Mouse (Mus musculus): ENCODE results near the gene Wwp2. TPM values are rescaled to one million over a fixed set of nuclear protein-coding genes. Genes with fewer than 3 reads are reported as not detected.

The Wwp2 gene
- polyA plus RNA-seq, 1 experiment from 2014 or later = 66.0 TPM

- H3K9ac ChIP-seq (replicated peaks; ENCODE audit: low read length) = no peak overlapping the region
- WGBS = 80% methylated on average over 3 of the region's 3 CpGs
- DNase-seq (ENCODE audit: low spot score) = no peak
Measured at GRCm38 (mm10) chr8:107542151-107542550, 106.0 kb downstream of the Wwp2 start.

GRCm38 (mm10) chr8:107543714-107544113 is 107.5 kb downstream of the Wwp2 start:
- DNase-seq (ENCODE audit: low spot score) (no peak), ATAC-seq (replicated peaks; ENCODE audit: insufficient number of reproducible peaks, low FRiP score, low TSS enrichment, low read depth) (no peak)
- Histone ChIP-seq H3K27me3 (ENCODE audit: control insufficient read depth, insufficient read depth, low read length) (no peaks in the 10 kb centered on the region), H3K9ac (replicated peaks; ENCODE audit: low read length) (no peak overlapping the region), H3K4me3 (ENCODE audit: low read depth, low read length) (no peak overlapping the region), H3K36me3 (replicated peaks; ENCODE audit: control insufficient read depth, insufficient read depth, low read depth, low read length) (no peaks in the 10 kb centered on the region), H3K27ac (replicated peaks; ENCODE audit: low read depth, low read length) (peak overlapping the region; percentile 89), H3K4me1 (ENCODE audit: control insufficient read depth, insufficient read depth, low read length) (no peaks in the 10 kb centered on the region; the same call in 1 of the 2 replicates), H3K9me3 (replicated peaks; ENCODE audit: control insufficient read depth, low read length) (no peaks in the 10 kb centered on the region), H3K4me2 (ENCODE audit: low read depth, low read length) (no peak overlapping the region)
- WGBS = 90% methylated on average over 10 of the region's 11 CpGs

More at GRCm38 (mm10) chr8:107542151-107542550, 106.0 kb downstream of the Wwp2 start:
- H3K4me2 ChIP-seq (ENCODE audit: low read depth, low read length) = no peak overlapping the region
- H3K27me3 ChIP-seq (ENCODE audit: control insufficient read depth, insufficient read depth, low read length) = no peaks in the 10 kb centered on the region
- no peak overlapping the region for H3K4me3 ChIP-seq (ENCODE audit: low read depth, low read length)
- no peak overlapping the region for H3K27ac ChIP-seq (replicated peaks; ENCODE audit: low read depth, low read length)
- no peaks in the 10 kb centered on the region for H3K36me3 ChIP-seq (replicated peaks; ENCODE audit: control insufficient read depth, insufficient read depth, low read depth, low read length)
- H3K4me1 ChIP-seq (ENCODE audit: control insufficient read depth, insufficient read depth, low read length) = no peaks in the 10 kb centered on the region; the same call in 1 of the 2 replicates
- ATAC-seq (replicated peaks; ENCODE audit: insufficient number of reproducible peaks, low FRiP score, low TSS enrichment, low read depth) = no peak
- no peaks in the 10 kb centered on the region for H3K9me3 ChIP-seq (replicated peaks; ENCODE audit: control insufficient read depth, low read length)

- DNase-seq (ENCODE audit: low spot score) (no peak), ATAC-seq (replicated peaks; ENCODE audit: insufficient number of reproducible peaks, low FRiP score, low TSS enrichment, low read depth) (peak; percentile 60; the same call in 1 of the 2 replicates)
- H3K27ac ChIP-seq (replicated peaks; ENCODE audit: low read depth, low read length) = peak overlapping the region; percentile 89
- H3K27me3 ChIP-seq (ENCODE audit: control insufficient read depth, insufficient read depth, low read length) = no peaks in the 10 kb centered on the region
- peak overlapping the region; percentile 50; the same call in 1 of the 2 replicates for H3K9ac ChIP-seq (replicated peaks; ENCODE audit: low read length)
- no peak overlapping the region for H3K4me2 ChIP-seq (ENCODE audit: low read depth, low read length)
- H3K9me3 ChIP-seq (replicated peaks; ENCODE audit: control insufficient read depth, low read length) = no peaks in the 10 kb centered on the region
- H3K4me3 ChIP-seq (ENCODE audit: low read depth, low read length) = no peak overlapping the region
- 39% methylated on average over 8 of the region's 8 CpGs for WGBS
- H3K4me1 ChIP-seq (ENCODE audit: control insufficient read depth, insufficient read depth, low read length) = no peaks in the 10 kb centered on the region; the same call in 1 of the 2 replicates
- H3K36me3 ChIP-seq (replicated peaks; ENCODE audit: control insufficient read depth, insufficient read depth, low read depth, low read length) = no peaks in the 10 kb centered on the region
Measured at GRCm38 (mm10) chr8:107544211-107544610, 108.0 kb downstream of the Wwp2 start.

- H3K4me2 ChIP-seq (ENCODE audit: low read depth, low read length) = peak overlapping the region; percentile 8
- H3K9ac ChIP-seq (replicated peaks; ENCODE audit: low read length) = peak overlapping the region; percentile 50
- WGBS = 17% methylated on average over 10 of the region's 10 CpGs
- peak; percentile 79 for DNase-seq (ENCODE audit: low spot score)
- H3K4me3 ChIP-seq (ENCODE audit: low read depth, low read length) = no peak overlapping the region
- H3K27ac ChIP-seq (replicated peaks; ENCODE audit: low read depth, low read length) = peak overlapping the region; percentile 89
- H3K9me3 ChIP-seq (replicated peaks; ENCODE audit: control insufficient read depth, low read length) = no peaks in the 10 kb centered on the region
- H3K27me3 ChIP-seq (ENCODE audit: control insufficient read depth, insufficient read depth, low read length) = no peaks in the 10 kb centered on the region
- H3K36me3 ChIP-seq (replicated peaks; ENCODE audit: control insufficient read depth, insufficient read depth, low read depth, low read length) = no peaks in the 10 kb centered on the region; the same call in 1 of the 2 replicates
- H3K4me1 ChIP-seq (ENCODE audit: control insufficient read depth, insufficient read depth, low read length) = no peaks in the 10 kb centered on the region; the same call in 1 of the 2 replicates
- peak; percentile 84 for ATAC-seq (replicated peaks; ENCODE audit: insufficient number of reproducible peaks, low FRiP score, low TSS enrichment, low read depth)
Measured at GRCm38 (mm10) chr8:107544651-107545174, 108.5 kb downstream of the Wwp2 start.

- H3K9me3 ChIP-seq (replicated peaks; ENCODE audit: control insufficient read depth, low read length) = no peaks in the 10 kb centered on the region
- peak overlapping the region; percentile 40 for H3K4me2 ChIP-seq (ENCODE audit: low read depth, low read length)
- no peaks in the 10 kb centered on the region for H3K27me3 ChIP-seq (ENCODE audit: control insufficient read depth, insufficient read depth, low read length)
- no peaks in the 10 kb centered on the region; the same call in 1 of the 2 replicates for H3K36me3 ChIP-seq (replicated peaks; ENCODE audit: control insufficient read depth, insufficient read depth, low read depth, low read length)
- ATAC-seq (replicated peaks; ENCODE audit: insufficient number of reproducible peaks, low FRiP score, low TSS enrichment, low read depth) (no peak), DNase-seq (ENCODE audit: low spot score) (no peak)
- 86% methylated on average over 11 of the region's 11 CpGs for WGBS
- peak overlapping the region; percentile 89 for H3K27ac ChIP-seq (replicated peaks; ENCODE audit: low read depth, low read length)
- H3K9ac ChIP-seq (replicated peaks; ENCODE audit: low read length) = peak overlapping the region; percentile 45
- peak overlapping the region; percentile 21 for H3K4me3 ChIP-seq (ENCODE audit: low read depth, low read length)
- no peaks in the 10 kb centered on the region; the same call in 1 of the 2 replicates for H3K4me1 ChIP-seq (ENCODE audit: control insufficient read depth, insufficient read depth, low read length)
Measured at GRCm38 (mm10) chr8:107545621-107546152, 109.5 kb downstream of the Wwp2 start.

- DNase-seq (ENCODE audit: low spot score) (no peak), ATAC-seq (replicated peaks; ENCODE audit: insufficient number of reproducible peaks, low FRiP score, low TSS enrichment, low read depth) (no peak)
- no peaks in the 10 kb centered on the region for H3K9me3 ChIP-seq (replicated peaks; ENCODE audit: control insufficient read depth, low read length)
- no peak overlapping the region for H3K9ac ChIP-seq (replicated peaks; ENCODE audit: low read length)
- peak overlapping the region; percentile 20 for H3K4me2 ChIP-seq (ENCODE audit: low read depth, low read length)
- H3K4me3 ChIP-seq (ENCODE audit: low read depth, low read length) = peak overlapping the region; percentile 21; the same call in 1 of the 2 replicates
- H3K27ac ChIP-seq (replicated peaks; ENCODE audit: low read depth, low read length) = no peak overlapping the region
- H3K27me3 ChIP-seq (ENCODE audit: control insufficient read depth, insufficient read depth, low read length) = no peaks in the 10 kb centered on the region
- no peaks in the 10 kb centered on the region; the same call in 1 of the 2 replicates for H3K4me1 ChIP-seq (ENCODE audit: control insufficient read depth, insufficient read depth, low read length)
- H3K36me3 ChIP-seq (replicated peaks; ENCODE audit: control insufficient read depth, insufficient read depth, low read depth, low read length) = no peaks in the 10 kb centered on the region; the same call in 1 of the 2 replicates
- 88% methylated on average over 4 of the region's 4 CpGs for WGBS
Measured at GRCm38 (mm10) chr8:107546154-107546553, 110.0 kb downstream of the Wwp2 start.

GRCm38 (mm10) chr8:107546817-107547216 is 110.7 kb downstream of the Wwp2 start:
- H3K4me1 ChIP-seq (ENCODE audit: control insufficient read depth, insufficient read depth, low read length) = no peaks in the 10 kb centered on the region; the same call in 1 of the 2 replicates
- no peaks in the 10 kb centered on the region for H3K9me3 ChIP-seq (replicated peaks; ENCODE audit: control insufficient read depth, low read length)
- no peak overlapping the region for H3K4me3 ChIP-seq (ENCODE audit: low read depth, low read length)
- H3K27me3 ChIP-seq (ENCODE audit: control insufficient read depth, insufficient read depth, low read length) = no peaks in the 10 kb centered on the region
- H3K36me3 ChIP-seq (replicated peaks; ENCODE audit: control insufficient read depth, insufficient read depth, low read depth, low read length) = no peaks in the 10 kb centered on the region; the same call in 1 of the 2 replicates
- WGBS = 84% methylated on average over 8 of the region's 8 CpGs
- DNase-seq (ENCODE audit: low spot score) (no peak), ATAC-seq (replicated peaks; ENCODE audit: insufficient number of reproducible peaks, low FRiP score, low TSS enrichment, low read depth) (no peak)
- peak overlapping the region; percentile 38; the same call in 1 of the 2 replicates for H3K9ac ChIP-seq (replicated peaks; ENCODE audit: low read length)
- H3K4me2 ChIP-seq (ENCODE audit: low read depth, low read length) = peak overlapping the region; percentile 11; the same call in 1 of the 2 replicates
- no peak overlapping the region for H3K27ac ChIP-seq (replicated peaks; ENCODE audit: low read depth, low read length)

GRCm38 (mm10) chr8:107552234-107552633 is 116.1 kb downstream of the Wwp2 start:
- no peaks in the 10 kb centered on the region for H3K9me3 ChIP-seq (replicated peaks; ENCODE audit: control insufficient read depth, low read length)
- H3K4me3 ChIP-seq (ENCODE audit: low read depth, low read length) = no peak overlapping the region
- peaks cover 2% of the 10 kb centered on the region for H3K36me3 ChIP-seq (replicated peaks; ENCODE audit: control insufficient read depth, insufficient read depth, low read depth, low read length)
- H3K4me2 ChIP-seq (ENCODE audit: low read depth, low read length) = no peak overlapping the region
- no peak overlapping the region for H3K27ac ChIP-seq (replicated peaks; ENCODE audit: low read depth, low read length)
- DNase-seq (ENCODE audit: low spot score) = no peak
- no peak overlapping the region for H3K9ac ChIP-seq (replicated peaks; ENCODE audit: low read length)
- no peaks in the 10 kb centered on the region for H3K4me1 ChIP-seq (ENCODE audit: control insufficient read depth, insufficient read depth, low read length)
- WGBS = 65% methylated on average over 6 of the region's 6 CpGs
- H3K27me3 ChIP-seq (ENCODE audit: control insufficient read depth, insufficient read depth, low read length) = no peaks in the 10 kb centered on the region
- ATAC-seq (replicated peaks; ENCODE audit: insufficient number of reproducible peaks, low FRiP score, low TSS enrichment, low read depth) = no peak

Data from embryonic facial prominence, embryonic 11.5 days (tissue).